Mouse (Mus musculus): ENCODE data around the gene Rab31. TPM values are rescaled to one million over a fixed set of nuclear protein-coding genes. Genes with fewer than 3 reads are reported as not detected.

The Rab31 gene
- polyA plus RNA-seq, 1 experiment, result 17.6 TPM

GRCm38 (mm10) chr17:65750301-65750700, 22.3 kb downstream of the Rab31 start:
- no peak for DNase-seq
- Histone ChIP-seq H3K27ac (ENCODE audit: insufficient read depth, low read depth, low read length) (no peak overlapping the region), H3K27me3 (replicated peaks; ENCODE audit: control insufficient read depth, insufficient read depth, low read length) (no peaks in the 10 kb centered on the region), H3K4me3 (ENCODE audit: insufficient read depth, low read depth, low read length) (no peak overlapping the region), H3K4me1 (ENCODE audit: control insufficient read depth, insufficient read depth, low read length) (no peaks in the 10 kb centered on the region), H3K36me3 (ENCODE audit: control insufficient read depth, insufficient read depth, low read length) (no peaks in the 10 kb centered on the region)
- TF ChIP-seq CTCF (conservative IDR thresholded peaks at IDR 0.05; ENCODE audit: insufficient read depth, insufficient read length, low read depth, low read length), result 0 out of 2 replicates have a peak, but pooled peaks have one; percentile 23
- TF ChIP-seq POLR2A (IDR thresholded peaks at IDR 0.05; ENCODE audit: low read depth, low read length), result no peak

DNA sequence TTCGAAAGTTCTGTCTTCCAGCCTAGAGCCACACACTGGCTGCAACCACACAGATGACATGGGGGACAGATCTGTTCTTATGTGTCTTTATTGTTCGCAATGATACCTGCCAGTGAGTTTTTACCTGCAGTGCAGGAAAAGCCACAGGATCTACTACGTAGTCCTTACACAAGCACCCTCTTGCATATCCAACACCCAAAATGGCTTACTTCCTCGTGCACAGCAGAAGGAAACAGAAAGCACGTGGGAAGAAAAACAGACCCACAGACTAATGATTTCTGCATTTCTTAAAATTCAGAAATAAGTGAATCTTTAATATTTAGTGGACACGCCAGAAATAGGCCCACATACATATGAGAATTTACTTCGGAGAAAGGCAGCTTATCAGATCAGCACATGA, 22.7 kb downstream of the Rab31 start:
- no peak for TF ChIP-seq CTCF (conservative IDR thresholded peaks at IDR 0.05; ENCODE audit: insufficient read depth, insufficient read length, low read depth, low read length)
- TF ChIP-seq POLR2A (IDR thresholded peaks at IDR 0.05; ENCODE audit: low read depth, low read length), result no peak
- Histone ChIP-seq H3K27ac (ENCODE audit: insufficient read depth, low read depth, low read length) (no peak overlapping the region), H3K4me3 (ENCODE audit: insufficient read depth, low read depth, low read length) (no peak overlapping the region), H3K36me3 (ENCODE audit: control insufficient read depth, insufficient read depth, low read length) (no peaks in the 10 kb centered on the region), H3K4me1 (ENCODE audit: control insufficient read depth, insufficient read depth, low read length) (no peaks in the 10 kb centered on the region), H3K27me3 (replicated peaks; ENCODE audit: control insufficient read depth, insufficient read depth, low read length) (no peaks in the 10 kb centered on the region)
- DNase-seq, result no peak
- WGBS, result 95% methylated on average over 7 of the region's 7 CpGs

DNA sequence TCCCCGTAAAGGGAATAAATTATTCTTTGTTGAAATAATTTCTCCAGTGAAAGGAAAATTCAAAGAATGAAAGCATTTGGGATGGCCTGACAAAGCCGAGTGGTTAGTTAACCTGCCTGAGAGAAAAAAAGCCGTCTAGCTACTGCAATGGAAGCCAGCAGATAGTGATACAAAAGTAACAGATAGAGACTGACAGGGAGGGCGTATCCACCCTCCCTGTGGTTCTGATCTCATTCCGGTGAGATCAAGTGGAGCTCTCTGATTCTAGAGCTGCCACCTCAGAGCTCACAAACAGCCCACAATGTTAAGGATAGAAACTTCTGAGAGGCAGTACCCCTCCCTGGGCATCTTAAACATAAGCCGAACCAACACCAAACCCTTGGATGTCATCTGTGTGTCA, 23.6 kb downstream of the Rab31 start:
- Histone ChIP-seq H3K36me3 (ENCODE audit: control insufficient read depth, insufficient read depth, low read length) (no peaks in the 10 kb centered on the region), H3K27ac (ENCODE audit: insufficient read depth, low read depth, low read length) (no peak overlapping the region), H3K4me3 (ENCODE audit: insufficient read depth, low read depth, low read length) (no peak overlapping the region), H3K4me1 (ENCODE audit: control insufficient read depth, insufficient read depth, low read length) (no peaks in the 10 kb centered on the region), H3K27me3 (replicated peaks; ENCODE audit: control insufficient read depth, insufficient read depth, low read length) (no peaks in the 10 kb centered on the region)
- WGBS, result 78% methylated on average over 6 of the region's 6 CpGs
- TF ChIP-seq POLR2A (IDR thresholded peaks at IDR 0.05; ENCODE audit: low read depth, low read length), result no peak
- TF ChIP-seq CTCF (conservative IDR thresholded peaks at IDR 0.05; ENCODE audit: insufficient read depth, insufficient read length, low read depth, low read length), result no peak
- no peak for DNase-seq

DNA sequence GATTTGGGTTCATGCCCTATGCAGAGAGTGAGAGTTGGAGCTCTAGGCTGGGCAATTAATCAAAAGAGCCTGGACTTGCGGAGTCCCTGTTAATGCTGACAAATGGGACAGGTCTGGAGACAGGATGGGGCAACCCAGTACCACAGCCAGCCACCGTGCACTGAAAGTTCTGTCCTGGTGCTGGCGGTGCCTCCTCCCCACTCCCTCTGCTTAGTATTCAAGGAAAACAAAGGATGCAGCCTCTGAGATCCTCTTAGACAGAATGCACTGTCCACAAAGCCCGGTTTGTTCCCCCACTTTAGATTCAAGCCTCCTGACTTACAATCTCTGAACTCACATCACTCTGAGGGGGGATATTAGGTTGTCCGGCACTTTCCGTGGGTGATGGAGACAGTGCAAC, 26.2 kb downstream of the Rab31 start:
- no peaks in the 10 kb centered on the region for H3K36me3 ChIP-seq (ENCODE audit: control insufficient read depth, insufficient read depth, low read length)
- H3K27me3 ChIP-seq (replicated peaks; ENCODE audit: control insufficient read depth, insufficient read depth, low read length), result no peaks in the 10 kb centered on the region
- TF ChIP-seq POLR2A (IDR thresholded peaks at IDR 0.05; ENCODE audit: low read depth, low read length) (no peak), CTCF (conservative IDR thresholded peaks at IDR 0.05; ENCODE audit: insufficient read depth, insufficient read length, low read depth, low read length) (no peak)
- no peak overlapping the region for H3K27ac ChIP-seq (ENCODE audit: insufficient read depth, low read depth, low read length)
- H3K4me1 ChIP-seq (ENCODE audit: control insufficient read depth, insufficient read depth, low read length), result no peaks in the 10 kb centered on the region
- DNase-seq, result no peak
- no peak overlapping the region for H3K4me3 ChIP-seq (ENCODE audit: insufficient read depth, low read depth, low read length)
- 83% methylated on average over 6 of the region's 6 CpGs for WGBS

- Histone ChIP-seq H3K4me3 (ENCODE audit: insufficient read depth, low read depth, low read length) (no peak overlapping the region), H3K27ac (ENCODE audit: insufficient read depth, low read depth, low read length) (no peak overlapping the region), H3K4me1 (ENCODE audit: control insufficient read depth, insufficient read depth, low read length) (no peaks in the 10 kb centered on the region), H3K27me3 (replicated peaks; ENCODE audit: control insufficient read depth, insufficient read depth, low read length) (no peaks in the 10 kb centered on the region), H3K36me3 (ENCODE audit: control insufficient read depth, insufficient read depth, low read length) (no peaks in the 10 kb centered on the region)
- 75% methylated on average over 11 of the region's 11 CpGs for WGBS
- no peak for DNase-seq
- TF ChIP-seq CTCF (conservative IDR thresholded peaks at IDR 0.05; ENCODE audit: insufficient read depth, insufficient read length, low read depth, low read length), result no peak
- no peak for TF ChIP-seq POLR2A (IDR thresholded peaks at IDR 0.05; ENCODE audit: low read depth, low read length)
Observed at GRCm38 (mm10) chr17:65743664-65744330, 28.8 kb downstream of the Rab31 start.

- no peaks in the 10 kb centered on the region for H3K4me1 ChIP-seq (ENCODE audit: control insufficient read depth, insufficient read depth, low read length)
- no peak overlapping the region for H3K27ac ChIP-seq (ENCODE audit: insufficient read depth, low read depth, low read length)
- H3K36me3 ChIP-seq (ENCODE audit: control insufficient read depth, insufficient read depth, low read length), result no peaks in the 10 kb centered on the region
- no peaks in the 10 kb centered on the region for H3K27me3 ChIP-seq (replicated peaks; ENCODE audit: control insufficient read depth, insufficient read depth, low read length)
- DNase-seq, result peak; percentile 45
- TF ChIP-seq POLR2A (IDR thresholded peaks at IDR 0.05; ENCODE audit: low read depth, low read length) (no peak), CTCF (conservative IDR thresholded peaks at IDR 0.05; ENCODE audit: insufficient read depth, insufficient read length, low read depth, low read length) (no peak)
- 45% methylated on average over 4 of the region's 4 CpGs for WGBS
- no peak overlapping the region for H3K4me3 ChIP-seq (ENCODE audit: insufficient read depth, low read depth, low read length)
Observed at GRCm38 (mm10) chr17:65742969-65743368, 29.6 kb downstream of the Rab31 start.

DNA sequence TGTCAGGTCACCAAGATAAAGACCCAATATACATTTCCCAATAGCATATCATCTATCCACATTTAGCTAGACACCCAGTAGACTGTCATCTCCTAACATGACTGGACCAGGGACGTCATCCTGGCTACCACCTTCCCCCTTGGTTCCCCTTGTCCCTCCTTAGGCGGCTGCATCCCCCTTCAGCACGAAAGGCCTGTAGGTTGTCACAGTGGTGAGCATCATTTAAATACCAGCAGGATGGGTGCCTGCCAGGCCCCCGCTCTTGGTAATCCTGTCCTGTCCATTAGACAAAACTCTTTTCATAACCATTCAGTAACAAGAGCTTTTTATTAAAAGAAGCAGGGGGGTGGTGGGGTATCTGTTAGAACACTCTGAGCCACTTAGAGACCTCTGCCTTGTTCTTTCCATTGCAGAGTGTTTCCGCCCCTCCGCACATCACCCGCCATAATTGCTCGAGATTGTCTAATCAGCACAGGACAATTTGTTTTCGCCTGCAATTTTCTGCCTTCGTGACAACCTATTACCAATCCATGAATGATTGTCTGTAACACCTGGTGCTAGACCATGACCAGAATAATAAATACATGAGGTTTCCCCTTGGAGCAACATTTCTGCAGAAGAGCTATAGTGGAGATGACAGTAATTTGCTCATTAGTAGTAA, 30.2 kb downstream of the Rab31 start:
- H3K27ac ChIP-seq (ENCODE audit: insufficient read depth, low read depth, low read length), result no peak overlapping the region
- no peak for DNase-seq
- H3K4me3 ChIP-seq (ENCODE audit: insufficient read depth, low read depth, low read length), result no peak overlapping the region
- TF ChIP-seq POLR2A (IDR thresholded peaks at IDR 0.05; ENCODE audit: low read depth, low read length) (no peak), CTCF (conservative IDR thresholded peaks at IDR 0.05; ENCODE audit: insufficient read depth, insufficient read length, low read depth, low read length) (no peak)
- no peaks in the 10 kb centered on the region for H3K27me3 ChIP-seq (replicated peaks; ENCODE audit: control insufficient read depth, insufficient read depth, low read length)
- WGBS, result 79% methylated on average over 10 of the region's 10 CpGs
- H3K4me1 ChIP-seq (ENCODE audit: control insufficient read depth, insufficient read depth, low read length), result no peaks in the 10 kb centered on the region
- no peaks in the 10 kb centered on the region for H3K36me3 ChIP-seq (ENCODE audit: control insufficient read depth, insufficient read depth, low read length)
